ENCODE assay signal across 9 mouse cellular contexts in genomic region chr12:102647839-102648564, GRCm38 (mm10). TPM values are rescaled to one million over a fixed set of nuclear protein-coding genes. Genes with fewer than 3 reads are reported as not detected.
DNase-seq lines count a peak whose midpoint lies in the region; ATAC-seq and TF ChIP-seq lines count a peak whose summit lies in the region.
"Had no signal": no experiment of that assay in that cellular context is flagged by ENCODE, and none has a peak within 500 bp of the region (broad histone marks: within the 10 kb centered on the region; RNA-seq: fewer than 3 reads in every experiment).

No protein-coding gene starts in this region.

- intact Hi-C loops in gastrocnemius, adult 2 months (cut with DNase I): no loop called here
- intact Hi-C loops in gastrocnemius, postnatal 36 days (cut with DNase I): no loop called here
- intact Hi-C loops in heart, postnatal 10 days (cut with DNase I): no loop called here

- WGBS in liver, embryonic 12.5 days (ENCODE audit: insufficient replicate concordance): 37% methylated on average over 14 of the region's 14 CpGs
- 48% methylated on average over 14 of the region's 14 CpGs for WGBS in small intestine, adult 2 months
- 89% methylated on average over 14 of the region's 14 CpGs for WGBS in forebrain, embryonic 12.5 days

- H3K4me1 ChIP-seq in liver, embryonic 12.5 days: peaks cover 64% of the 10 kb centered on the region
- peaks cover 61% of the 10 kb centered on the region for H3K4me1 ChIP-seq in small intestine, adult 2 months (ENCODE audit: control insufficient read depth, insufficient read depth, insufficient read length, low read length)
- H3K4me1 ChIP-seq in forebrain, embryonic 12.5 days: no peaks in the 10 kb centered on the region

- TF ChIP-seq CTCF in gastrocnemius, adult 2 months (IDR thresholded peaks at IDR 0.05): no peak
- no peak for TF ChIP-seq CTCF in small intestine, adult 2 months (IDR thresholded peaks at IDR 0.05; ENCODE audit: extremely low read depth, insufficient read length, insufficient replicate concordance, low read depth, low read length)

- peak; percentile 59 for ATAC-seq in liver, embryonic 12.5 days
- ATAC-seq in megakaryocyte-erythroid progenitor cell, adult 5-6 weeks (replicated peaks; ENCODE audit: low FRiP score, low TSS enrichment, poor library complexity, severe bottlenecking): no peak
- ATAC-seq in forebrain, embryonic 12.5 days (ENCODE audit: low FRiP score): no peak

- H3K36me3 ChIP-seq in liver, embryonic 12.5 days: no peaks in the 10 kb centered on the region
- peaks cover 8% of the 10 kb centered on the region for H3K36me3 ChIP-seq in small intestine, adult 2 months (ENCODE audit: control insufficient read depth, insufficient read depth, low read length)
- H3K36me3 ChIP-seq in forebrain, embryonic 12.5 days (replicated peaks): no peaks in the 10 kb centered on the region

- no peak overlapping the region for H3K9ac ChIP-seq in liver, embryonic 12.5 days
- H3K9ac ChIP-seq in forebrain, embryonic 12.5 days: no peak overlapping the region

- H3K27ac ChIP-seq in gastrocnemius, adult 2 months: peak overlapping the region; percentile 38; the same call in 1 of the 2 replicates
- H3K27ac ChIP-seq in liver, embryonic 12.5 days: peak overlapping the region; percentile 23
- peak overlapping the region; percentile 38 for H3K27ac ChIP-seq in small intestine, adult 2 months (ENCODE audit: insufficient read depth, low read depth, low read length)
- no peak overlapping the region for H3K27ac ChIP-seq in forebrain, embryonic 12.5 days
- H3K27ac ChIP-seq: heart, adult 2 months had no signal

- no peaks in the 10 kb centered on the region for H3K9me3 ChIP-seq in liver, embryonic 12.5 days (replicated peaks)
- H3K9me3 ChIP-seq in forebrain, embryonic 12.5 days: no peaks in the 10 kb centered on the region

- no peak overlapping the region for H3K4me3 ChIP-seq in gastrocnemius, adult 2 months
- no peak overlapping the region for H3K4me3 ChIP-seq in liver, embryonic 12.5 days
- no peak overlapping the region for H3K4me3 ChIP-seq in small intestine, adult 2 months (ENCODE audit: low read depth, low read length)
- no peak overlapping the region for H3K4me3 ChIP-seq in forebrain, embryonic 12.5 days (replicated peaks)
- H3K4me3 ChIP-seq: heart, adult 2 months had no signal

- no peak for DNase-seq in gastrocnemius, adult 2 months
- no peak for DNase-seq in gastrocnemius, postnatal 36 days
- peak; percentile 36 to 53 for DNase-seq in heart, postnatal 10 days
- DNase-seq in adrenal gland, adult 2 months: no peak

- H3K27me3 ChIP-seq in liver, embryonic 12.5 days (replicated peaks): no peaks in the 10 kb centered on the region
- H3K27me3 ChIP-seq in small intestine, adult 2 months (ENCODE audit: control insufficient read depth, insufficient read depth, low read length): no peaks in the 10 kb centered on the region
- H3K27me3 ChIP-seq in forebrain, embryonic 12.5 days: no peaks in the 10 kb centered on the region

- no peak overlapping the region for H3K4me2 ChIP-seq in liver, embryonic 12.5 days
- no peak overlapping the region for H3K4me2 ChIP-seq in forebrain, embryonic 12.5 days

- no peak for TF ChIP-seq POLR2A in small intestine, adult 2 months (IDR thresholded peaks at IDR 0.05; ENCODE audit: low read depth, low read length)

RNA-seq across cellular contexts. Expression of gene Itpk1, which starts 56.7 kb away (rescaled TPM):
- total RNA-seq in gastrocnemius, adult 2 months (2021): 1 to 10 TPM; 6.5 to 6.6 TPM
- total RNA-seq in gastrocnemius, postnatal 36 days (2021): 1 to 10 TPM; 6.3 to 8.4 TPM
- total RNA-seq in heart, postnatal 10 days (2021): 10 to 100 TPM in 1 of 2 experiments, 1 to 10 TPM in 1; 9.6 to 11.2 TPM
- polyA plus RNA-seq in liver, embryonic 12.5 days (2016; fragmentation: Nextera tagmentation; extraction: Ambion mirVana): 3.7 and 4.3 TPM in 2 replicates
- polyA plus RNA-seq in small intestine, adult 2 months (2012; rRNA removed): 104 and 324 TPM in 2 replicates
- 7.4 and 12.1 TPM in 2 replicates for total RNA-seq in megakaryocyte-erythroid progenitor cell, adult 5-6 weeks (2014; fragmentation: Nextera tagmentation)
- total RNA-seq in megakaryocyte-erythroid progenitor cell, adult 5-6 weeks (2017): 4.9 and 6.5 TPM in 2 replicates
- 10 to 100 TPM; 54.9 to 99.2 TPM for total RNA-seq in adrenal gland, adult 2 months (2021)
- polyA plus RNA-seq in adrenal gland, adult 2 months (2012; rRNA removed): 50.8 and 70.9 TPM in 2 replicates
- polyA plus RNA-seq in forebrain, embryonic 12.5 days (2016; fragmentation: Nextera tagmentation; extraction: Ambion mirVana): 22.5 and 23.1 TPM in 2 replicates

Comparison
In these comparisons a context has a peak if more than half of its experiments do, and no peak if none do; other contexts are left out.
1. DNase-seq: peak in heart, postnatal 10 days (2 of 2); none in gastrocnemius, adult 2 months (single experiment), gastrocnemius, postnatal 36 days (0 of 2) and adrenal gland, adult 2 months (single experiment).
2. RNA of gene Itpk1, which starts 56.7 kb away (total RNA-seq): 54.9 to 99.2 TPM in adrenal gland, adult 2 months; 9.6 to 11.2 TPM in heart, postnatal 10 days, 6.3 to 8.4 TPM in gastrocnemius, postnatal 36 days, 4.9 to 12.1 TPM in megakaryocyte-erythroid progenitor cell, adult 5-6 weeks and 6.5 to 6.6 TPM in gastrocnemius, adult 2 months; every median in the first group is over 4 times any median in the second.